Mouse (Mus musculus): ENCODE measurements at regions not wholly inside any gene's neighbourhood (a gene's known extent, or its start where the extent isn't known, plus 50 kb on each side); places are given as distances from the start of the nearest gene placed in this dataset.

- no peaks in the 10 kb centered on the region for H3K4me1 ChIP-seq (ENCODE audit: control insufficient read depth in 2 of 2, insufficient read depth in 2 of 2, low read length in 2 of 2)
- 82% methylated on average over 4 of the region's 4 CpGs for WGBS
- no peak overlapping the region for H3K27ac ChIP-seq (replicated peaks in 1 of 2; ENCODE audit: control insufficient read depth in 1 of 2, insufficient read depth in 1 of 2, low read depth in 2 of 2, low read length in 2 of 2)
- no peaks in the 10 kb centered on the region for H3K9me3 ChIP-seq (ENCODE audit: control insufficient read depth, low read length)
- H3K36me3 ChIP-seq (ENCODE audit: control insufficient read depth, insufficient read depth, low read length), result no peaks in the 10 kb centered on the region
- no peak overlapping the region for H3K4me3 ChIP-seq (ENCODE audit: control insufficient read depth in 1 of 2, insufficient read depth in 1 of 2, low read depth in 1 of 2, low read length in 2 of 2)
- H3K27me3 ChIP-seq (ENCODE audit: control insufficient read depth, insufficient read depth, low read length), result no peaks in the 10 kb centered on the region
- H3K9ac ChIP-seq (ENCODE audit: low read length), result no peak overlapping the region
- no peak overlapping the region for H3K4me2 ChIP-seq (ENCODE audit: low read length)
- no peak for ATAC-seq (ENCODE audit: insufficient number of reproducible peaks, insufficient read depth, low FRiP score, low read depth)
Measured at GRCm38 (mm10) chr15:59215239-59215638, 326.1 kb downstream of the Gm49356 start.

DNA sequence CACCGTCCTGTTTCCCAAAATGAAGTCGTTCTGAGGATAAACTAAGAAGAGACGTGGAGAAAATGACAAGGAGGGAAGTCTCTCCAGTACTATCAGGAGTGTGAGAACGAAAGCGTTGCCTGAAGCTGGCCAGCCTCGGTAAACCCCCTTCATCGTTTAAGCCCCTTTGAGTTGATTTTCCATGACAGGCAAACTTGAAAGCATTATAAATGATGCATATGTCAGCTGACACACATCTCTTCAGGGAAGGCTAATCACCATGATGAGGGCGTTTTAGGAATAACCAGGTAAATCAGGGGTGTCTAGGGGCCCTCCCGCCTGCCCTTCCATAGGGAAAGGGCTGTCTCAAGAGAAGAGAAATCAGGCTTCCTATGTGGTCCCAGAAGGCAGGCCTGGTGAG, 328.4 kb downstream of the Gm49356 start:
- Histone ChIP-seq H3K36me3 (ENCODE audit: control insufficient read depth, insufficient read depth, low read length) (no peaks in the 10 kb centered on the region), H3K27me3 (ENCODE audit: control insufficient read depth, insufficient read depth, low read length) (no peaks in the 10 kb centered on the region), H3K4me3 (ENCODE audit: control insufficient read depth in 1 of 2, insufficient read depth in 1 of 2, low read depth in 1 of 2, low read length in 2 of 2) (no peak overlapping the region), H3K9ac (ENCODE audit: low read length) (no peak overlapping the region), H3K9me3 (ENCODE audit: control insufficient read depth, low read length) (no peaks in the 10 kb centered on the region), H3K27ac (replicated peaks in 1 of 2; ENCODE audit: control insufficient read depth in 1 of 2, insufficient read depth in 1 of 2, low read depth in 2 of 2, low read length in 2 of 2) (no peak overlapping the region), H3K4me2 (ENCODE audit: low read length) (no peak overlapping the region), H3K4me1 (ENCODE audit: control insufficient read depth in 2 of 2, insufficient read depth in 2 of 2, low read length in 2 of 2) (peaks cover 0 to 5% of the 10 kb centered on the region in 2 experiments; a peak in 2 of 4 replicates)
- 79% methylated on average over 9 of the region's 9 CpGs for WGBS
- ATAC-seq (ENCODE audit: insufficient number of reproducible peaks, insufficient read depth, low FRiP score, low read depth), result no peak

DNA sequence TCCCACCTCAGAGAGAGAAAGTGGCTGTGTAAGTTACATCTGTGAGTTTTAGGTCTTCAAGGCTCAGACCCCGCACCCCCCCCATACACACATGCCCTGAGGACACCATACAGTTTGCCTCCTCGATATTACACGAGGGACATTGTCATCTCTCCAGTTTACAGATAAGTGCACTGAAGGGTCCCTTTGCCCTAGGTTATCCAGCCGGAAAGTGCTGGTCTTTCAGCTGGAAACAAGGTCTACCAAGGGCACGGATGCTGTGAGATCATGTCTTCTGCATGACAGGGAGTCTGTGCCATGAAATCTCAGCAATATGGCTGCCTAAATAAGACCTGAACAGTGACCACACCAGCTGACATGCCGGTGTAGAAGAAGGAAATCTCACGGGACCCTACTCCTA, 329.8 kb downstream of the Gm49356 start:
- H3K9ac ChIP-seq (ENCODE audit: low read length), result no peak overlapping the region
- no peak overlapping the region for H3K4me2 ChIP-seq (ENCODE audit: low read length)
- H3K27ac ChIP-seq (replicated peaks in 1 of 2; ENCODE audit: control insufficient read depth in 1 of 2, insufficient read depth in 1 of 2, low read depth in 2 of 2, low read length in 2 of 2), result no peak overlapping the region
- no peak overlapping the region for H3K4me3 ChIP-seq (ENCODE audit: control insufficient read depth in 1 of 2, insufficient read depth in 1 of 2, low read depth in 1 of 2, low read length in 2 of 2)
- WGBS, result 80% methylated on average over 7 of the region's 7 CpGs
- no peaks in the 10 kb centered on the region for H3K27me3 ChIP-seq (ENCODE audit: control insufficient read depth, insufficient read depth, low read length)
- H3K4me1 ChIP-seq (ENCODE audit: control insufficient read depth in 2 of 2, insufficient read depth in 2 of 2, low read length in 2 of 2), result peaks cover 0 to 5% of the 10 kb centered on the region in 2 experiments; a peak in 2 of 4 replicates
- no peaks in the 10 kb centered on the region for H3K36me3 ChIP-seq (ENCODE audit: control insufficient read depth, insufficient read depth, low read length)
- H3K9me3 ChIP-seq (ENCODE audit: control insufficient read depth, low read length), result no peaks in the 10 kb centered on the region
- no peak for ATAC-seq (ENCODE audit: insufficient number of reproducible peaks, insufficient read depth, low FRiP score, low read depth)

GRCm38 (mm10) chr15:59225637-59226036, 336.5 kb downstream of the Gm49356 start:
- Histone ChIP-seq H3K4me2 (ENCODE audit: low read length) (no peak overlapping the region), H3K4me3 (ENCODE audit: control insufficient read depth in 1 of 2, insufficient read depth in 1 of 2, low read depth in 1 of 2, low read length in 2 of 2) (no peak overlapping the region), H3K36me3 (ENCODE audit: control insufficient read depth, insufficient read depth, low read length) (no peaks in the 10 kb centered on the region), H3K9ac (ENCODE audit: low read length) (no peak overlapping the region), H3K9me3 (ENCODE audit: control insufficient read depth, low read length) (0 out of 2 replicates have a peak, but pooled peaks cover 5% of the 10 kb centered on the region), H3K27me3 (ENCODE audit: control insufficient read depth, insufficient read depth, low read length) (no peaks in the 10 kb centered on the region), H3K4me1 (ENCODE audit: control insufficient read depth in 2 of 2, insufficient read depth in 2 of 2, low read length in 2 of 2) (peaks cover 9 to 11% of the 10 kb centered on the region in 2 experiments), H3K27ac (replicated peaks in 1 of 2; ENCODE audit: control insufficient read depth in 1 of 2, insufficient read depth in 1 of 2, low read depth in 2 of 2, low read length in 2 of 2) (no peak overlapping the region)
- no peak for ATAC-seq (ENCODE audit: insufficient number of reproducible peaks, insufficient read depth, low FRiP score, low read depth)
- WGBS, result 86% methylated on average over 6 of the region's 6 CpGs

DNA sequence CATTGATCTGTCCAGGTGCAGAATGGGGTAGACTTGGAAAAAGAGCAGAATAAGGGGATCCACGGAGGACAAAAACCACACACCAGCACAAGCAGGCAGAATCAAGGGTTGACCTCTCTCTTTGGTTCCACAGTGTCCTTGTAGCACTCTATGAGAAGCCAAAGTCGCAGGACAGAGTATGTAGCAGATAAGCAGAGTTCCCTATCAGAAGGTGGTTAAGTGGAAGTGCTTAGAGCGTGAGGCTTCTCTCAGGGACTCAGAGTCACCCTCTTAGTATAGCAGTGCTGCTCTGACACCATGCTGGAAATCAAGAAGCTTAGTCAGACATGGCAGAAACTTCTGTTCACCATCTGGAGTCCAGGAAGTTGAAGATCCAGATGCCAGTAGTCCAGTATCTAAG, 338.2 kb downstream of the Gm49356 start:
- Histone ChIP-seq H3K9me3 (ENCODE audit: control insufficient read depth, low read length) (peaks cover 9% of the 10 kb centered on the region; the same call in 1 of the 2 replicates), H3K27ac (replicated peaks in 1 of 2; ENCODE audit: control insufficient read depth in 1 of 2, insufficient read depth in 1 of 2, low read depth in 2 of 2, low read length in 2 of 2) (peak overlapping the region; percentile 3 to 16; a peak in 1 of 4 replicates), H3K4me1 (ENCODE audit: control insufficient read depth in 2 of 2, insufficient read depth in 2 of 2, low read length in 2 of 2) (peaks cover 7 to 9% of the 10 kb centered on the region in 2 experiments), H3K36me3 (ENCODE audit: control insufficient read depth, insufficient read depth, low read length) (no peaks in the 10 kb centered on the region), H3K4me3 (ENCODE audit: control insufficient read depth in 1 of 2, insufficient read depth in 1 of 2, low read depth in 1 of 2, low read length in 2 of 2) (no peak overlapping the region), H3K27me3 (ENCODE audit: control insufficient read depth, insufficient read depth, low read length) (no peaks in the 10 kb centered on the region), H3K9ac (ENCODE audit: low read length) (no peak overlapping the region), H3K4me2 (ENCODE audit: low read length) (peak overlapping the region; percentile 26; the same call in 1 of the 2 replicates)
- ATAC-seq (ENCODE audit: insufficient number of reproducible peaks, insufficient read depth, low FRiP score, low read depth), result no peak
- 26% methylated on average over 3 of the region's 3 CpGs for WGBS

DNA sequence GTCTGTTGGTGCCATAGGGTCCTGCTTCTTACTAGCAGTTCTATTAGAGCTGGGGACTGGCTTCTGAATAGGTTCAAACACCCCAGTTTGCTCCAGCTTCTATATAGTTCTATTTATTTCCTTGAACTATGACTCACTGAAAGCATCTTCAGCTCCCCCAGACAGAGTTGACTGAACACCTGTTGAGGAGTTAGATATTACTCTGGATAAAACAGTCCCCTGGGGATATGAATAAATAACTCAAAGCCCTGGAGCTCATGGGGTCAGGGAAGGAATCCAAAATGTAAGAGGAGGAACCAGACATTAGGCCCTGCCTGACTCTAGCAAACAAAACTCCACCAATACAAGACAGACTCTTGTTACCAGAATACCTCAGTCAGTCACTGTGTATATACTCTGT, 341.4 kb downstream of the Gm49356 start:
- H3K4me2 ChIP-seq (ENCODE audit: low read length), result no peak overlapping the region
- no peaks in the 10 kb centered on the region for H3K27me3 ChIP-seq (ENCODE audit: control insufficient read depth, insufficient read depth, low read length)
- peaks cover 7 to 9% of the 10 kb centered on the region in 2 experiments for H3K4me1 ChIP-seq (ENCODE audit: control insufficient read depth in 2 of 2, insufficient read depth in 2 of 2, low read length in 2 of 2)
- H3K9ac ChIP-seq (ENCODE audit: low read length), result no peak overlapping the region
- H3K4me3 ChIP-seq (ENCODE audit: control insufficient read depth in 1 of 2, insufficient read depth in 1 of 2, low read depth in 1 of 2, low read length in 2 of 2), result no peak overlapping the region
- H3K27ac ChIP-seq (replicated peaks in 1 of 2; ENCODE audit: control insufficient read depth in 1 of 2, insufficient read depth in 1 of 2, low read depth in 2 of 2, low read length in 2 of 2), result no peak overlapping the region
- H3K36me3 ChIP-seq (ENCODE audit: control insufficient read depth, insufficient read depth, low read length), result no peaks in the 10 kb centered on the region
- peaks cover 16% of the 10 kb centered on the region; the same call in 1 of the 2 replicates for H3K9me3 ChIP-seq (ENCODE audit: control insufficient read depth, low read length)
- ATAC-seq (ENCODE audit: insufficient number of reproducible peaks, insufficient read depth, low FRiP score, low read depth), result no peak

- Histone ChIP-seq H3K9ac (ENCODE audit: low read length) (no peak overlapping the region), H3K27ac (replicated peaks in 1 of 2; ENCODE audit: control insufficient read depth in 1 of 2, insufficient read depth in 1 of 2, low read depth in 2 of 2, low read length in 2 of 2) (no peak overlapping the region), H3K9me3 (ENCODE audit: control insufficient read depth, low read length) (peaks cover 16% of the 10 kb centered on the region; the same call in 1 of the 2 replicates), H3K36me3 (ENCODE audit: control insufficient read depth, insufficient read depth, low read length) (no peaks in the 10 kb centered on the region), H3K4me1 (ENCODE audit: control insufficient read depth in 2 of 2, insufficient read depth in 2 of 2, low read length in 2 of 2) (peaks cover 6 to 9% of the 10 kb centered on the region in 2 experiments), H3K4me3 (ENCODE audit: control insufficient read depth in 1 of 2, insufficient read depth in 1 of 2, low read depth in 1 of 2, low read length in 2 of 2) (no peak overlapping the region), H3K4me2 (ENCODE audit: low read length) (no peak overlapping the region), H3K27me3 (ENCODE audit: control insufficient read depth, insufficient read depth, low read length) (no peaks in the 10 kb centered on the region)
- no peak for ATAC-seq (ENCODE audit: insufficient number of reproducible peaks, insufficient read depth, low FRiP score, low read depth)
- 69% methylated on average over 1 of the region's 1 CpGs for WGBS
Measured at GRCm38 (mm10) chr15:59231703-59232102, 342.6 kb downstream of the Gm49356 start.

GRCm38 (mm10) chr15:59232290-59232689, 343.2 kb downstream of the Gm49356 start:
- peaks cover under 1 to 4% of the 10 kb centered on the region in 2 experiments; a peak in 2 of 4 replicates for H3K4me1 ChIP-seq (ENCODE audit: control insufficient read depth in 2 of 2, insufficient read depth in 2 of 2, low read length in 2 of 2)
- no peak overlapping the region for H3K9ac ChIP-seq (ENCODE audit: low read length)
- peaks cover 16% of the 10 kb centered on the region; the same call in 1 of the 2 replicates for H3K9me3 ChIP-seq (ENCODE audit: control insufficient read depth, low read length)
- 75% methylated on average over 5 of the region's 5 CpGs for WGBS
- H3K4me2 ChIP-seq (ENCODE audit: low read length), result no peak overlapping the region
- no peak overlapping the region for H3K4me3 ChIP-seq (ENCODE audit: control insufficient read depth in 1 of 2, insufficient read depth in 1 of 2, low read depth in 1 of 2, low read length in 2 of 2)
- ATAC-seq (ENCODE audit: insufficient number of reproducible peaks, insufficient read depth, low FRiP score, low read depth), result no peak
- H3K27ac ChIP-seq (replicated peaks in 1 of 2; ENCODE audit: control insufficient read depth in 1 of 2, insufficient read depth in 1 of 2, low read depth in 2 of 2, low read length in 2 of 2), result no peak overlapping the region
- no peaks in the 10 kb centered on the region for H3K36me3 ChIP-seq (ENCODE audit: control insufficient read depth, insufficient read depth, low read length)
- H3K27me3 ChIP-seq (ENCODE audit: control insufficient read depth, insufficient read depth, low read length), result no peaks in the 10 kb centered on the region
